Mouse (Mus musculus): Measurements from ENCODE around the gene Gdpgp1. TPM values are rescaled to one million over a fixed set of nuclear protein-coding genes. Genes with fewer than 3 reads are reported as not detected.
A peak's percentile ranks its signal among the peaks of the same experiment; 100 is the strongest.

The Gdpgp1 gene
- total RNA-seq, 2 experiments from 2014 or later: 2.2 to 2.4 TPM

DNA sequence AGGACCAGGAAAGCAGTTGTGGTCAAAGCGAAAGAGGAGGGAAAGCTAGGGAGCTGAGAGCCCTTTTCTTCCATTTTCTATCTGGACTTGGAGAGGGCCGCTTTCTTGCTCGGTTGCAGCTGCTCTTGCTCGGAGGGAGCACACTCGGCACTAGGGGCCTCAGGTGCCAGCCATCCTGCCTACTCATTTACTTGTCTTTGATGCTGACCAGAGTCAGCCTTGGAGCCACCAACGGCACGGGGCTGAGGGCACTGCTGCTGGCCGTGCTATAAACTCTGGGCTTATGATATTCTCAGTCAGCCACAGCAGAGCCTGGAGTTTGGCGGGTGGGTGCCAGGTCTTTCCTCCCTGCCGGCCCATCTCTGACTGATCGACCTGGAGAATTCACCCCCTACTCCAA is 33.8 kb upstream of the Gdpgp1 start:
- intact Hi-C loops (cut with DNase I): no loop called here
- DNase-seq: no peak

DNA sequence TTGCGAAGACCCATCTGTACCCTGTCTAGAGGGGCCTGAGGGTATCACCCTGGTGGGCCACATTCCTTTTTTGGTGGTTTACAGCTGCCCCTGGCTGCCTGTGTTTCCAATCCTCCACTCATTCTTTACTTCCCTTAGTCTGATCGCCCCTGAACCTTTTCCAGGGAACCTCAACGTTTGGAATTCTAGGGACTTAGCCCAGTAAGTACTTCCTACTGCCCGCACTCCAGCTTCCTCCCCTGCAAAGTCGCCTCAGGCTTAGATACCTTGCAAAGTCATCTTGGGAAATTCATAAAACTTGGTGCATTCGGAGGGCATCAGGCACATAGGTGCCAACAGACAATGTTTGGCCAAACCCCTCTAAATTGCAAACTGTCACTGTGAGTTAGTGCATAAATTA is 33.4 kb upstream of the Gdpgp1 start:
- DNase-seq: no peak
- intact Hi-C loops (cut with DNase I): no loop called here

DNA sequence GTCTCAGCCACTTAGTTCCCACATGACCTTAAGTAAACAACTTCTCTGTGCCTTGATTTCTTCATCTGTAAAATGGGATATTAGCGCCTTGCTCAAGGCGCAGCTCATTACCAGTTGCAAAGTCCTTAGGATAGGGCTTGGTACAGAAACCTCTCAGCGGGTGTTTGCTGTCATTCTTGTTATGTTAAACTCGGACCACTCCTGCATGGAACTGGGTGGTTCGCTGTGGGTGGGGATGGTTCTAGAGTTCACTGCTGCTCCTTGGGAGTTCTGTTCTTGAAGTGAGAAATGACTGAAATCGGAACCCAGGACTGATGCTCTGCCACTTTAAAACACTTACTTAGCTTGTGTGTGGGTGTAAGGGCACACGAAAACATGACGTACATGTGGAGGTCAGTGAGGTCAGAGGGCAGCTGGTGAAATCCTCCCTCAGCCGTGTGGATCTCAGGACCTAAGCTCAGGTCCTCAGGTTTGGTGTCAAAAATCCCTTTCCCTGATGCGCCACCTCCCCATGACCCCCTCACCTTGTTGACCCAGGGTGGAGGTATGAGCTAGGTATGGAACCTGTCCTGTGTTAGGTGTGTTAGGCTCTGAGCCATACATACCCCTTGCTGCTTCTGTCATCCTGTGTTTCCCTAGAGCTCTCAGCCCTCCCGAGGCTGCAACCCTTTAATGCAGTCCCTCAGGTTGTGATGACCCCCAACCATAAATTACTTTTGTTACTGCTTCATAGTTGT is 32.6 kb upstream of the Gdpgp1 start:
- no peak for DNase-seq

DNA sequence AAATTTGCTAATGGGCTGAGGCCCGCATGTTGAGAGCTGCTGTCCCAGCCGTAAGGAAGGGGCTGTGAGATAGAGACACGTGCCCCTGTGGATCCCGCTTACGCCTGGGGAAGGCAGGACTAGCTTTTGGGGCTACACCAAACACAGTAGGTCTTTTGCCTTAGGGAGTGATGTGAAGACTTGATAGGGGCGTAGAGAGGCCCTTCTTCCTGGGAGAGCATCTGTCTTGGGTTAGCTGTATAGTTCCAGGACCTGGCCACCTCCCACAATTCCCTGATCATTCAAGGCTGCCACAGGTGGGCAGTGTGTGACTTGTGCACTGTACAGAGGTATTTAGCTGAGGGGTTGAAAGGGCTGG is 32.1 kb upstream of the Gdpgp1 start:
- DNase-seq: no peak
- intact Hi-C loops (cut with DNase I): no loop called here

More for the DNA sequence above, 32.6 kb upstream of the Gdpgp1 start:
- intact Hi-C loops (cut with DNase I): no loop called here

DNA sequence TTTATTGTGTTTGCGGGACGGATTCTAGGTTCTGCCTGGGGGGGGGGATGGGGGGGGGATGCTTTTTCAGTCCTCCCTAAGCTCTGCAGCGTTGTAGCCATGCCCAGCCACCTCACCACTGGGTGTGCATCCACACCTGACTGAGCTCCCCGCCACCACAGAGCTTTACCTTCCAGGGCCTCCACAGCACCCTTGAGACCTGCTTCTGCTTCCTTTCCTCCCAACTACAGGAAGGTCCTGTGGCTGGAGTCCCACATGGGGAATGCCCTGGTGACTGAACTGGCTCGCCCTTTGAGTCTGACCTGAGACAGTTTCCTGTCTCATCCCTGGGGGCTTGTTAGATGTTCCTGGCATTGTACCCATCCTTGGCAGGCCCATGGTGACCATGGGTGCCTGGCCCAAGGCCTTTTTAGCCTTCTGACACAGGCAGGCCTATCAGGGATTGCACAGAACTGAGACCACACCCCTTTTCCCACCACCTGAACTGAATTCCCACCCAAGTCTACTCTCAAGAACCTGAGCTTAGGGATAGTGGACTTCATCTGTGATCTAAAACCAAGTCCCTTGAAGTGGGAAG is 31.6 kb upstream of the Gdpgp1 start:
- intact Hi-C loops (cut with DNase I): no loop called here
- DNase-seq: no peak

DNA sequence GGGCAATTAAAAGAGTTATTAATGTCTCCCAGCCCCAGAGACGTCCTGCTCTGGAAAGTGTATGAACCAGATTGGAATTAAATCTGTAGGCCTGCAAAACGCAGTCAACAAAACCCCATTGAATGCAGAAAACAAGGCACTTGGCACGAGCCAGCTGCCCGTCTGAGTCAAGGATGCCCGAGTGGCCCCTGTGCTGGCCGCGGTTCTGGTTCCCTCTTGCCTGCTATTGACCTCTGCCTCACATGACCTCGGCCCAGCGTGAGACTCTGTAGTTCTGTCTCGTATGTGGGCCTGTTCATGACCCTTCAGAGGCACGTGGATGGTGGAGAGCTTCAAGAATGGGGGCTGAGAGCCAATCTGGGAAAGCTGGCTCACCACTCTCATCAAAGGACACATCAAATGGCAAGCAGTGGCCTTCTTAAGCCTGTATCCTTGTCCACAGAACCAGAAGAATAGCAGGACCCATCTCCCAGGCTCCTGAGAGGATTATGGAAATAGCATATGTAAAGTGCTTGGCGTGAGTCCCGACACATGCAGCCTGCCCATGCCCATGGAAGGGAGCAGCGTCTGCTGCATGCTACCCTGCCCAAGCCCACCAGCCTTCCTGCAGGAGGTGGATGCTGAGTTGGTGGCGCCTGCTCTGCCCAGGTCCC is 30.7 kb upstream of the Gdpgp1 start:
- intact Hi-C loops (cut with DNase I): no loop called here
- DNase-seq: no peak

DNA sequence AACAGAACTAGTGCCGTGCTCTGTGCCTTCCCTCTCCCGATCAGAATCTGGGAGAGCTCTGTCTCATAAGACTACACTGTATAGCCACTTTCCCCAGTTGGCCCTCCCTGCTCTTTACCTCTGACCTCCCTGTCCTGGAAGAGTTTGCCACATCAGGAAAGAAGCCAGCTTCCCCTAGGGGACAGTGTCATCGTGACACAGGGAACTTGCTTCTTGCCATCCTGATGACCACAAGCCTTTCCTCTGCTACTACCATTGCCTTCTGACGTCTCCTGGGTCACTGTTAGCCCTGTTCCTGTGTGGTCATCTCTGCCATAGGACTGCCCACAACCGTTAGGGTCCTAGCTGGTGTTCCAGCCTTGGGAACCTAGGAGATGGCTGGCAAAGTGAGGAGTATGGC is 29.7 kb upstream of the Gdpgp1 start:
- intact Hi-C loops (cut with DNase I): no loop called here
- DNase-seq: no peak

DNA sequence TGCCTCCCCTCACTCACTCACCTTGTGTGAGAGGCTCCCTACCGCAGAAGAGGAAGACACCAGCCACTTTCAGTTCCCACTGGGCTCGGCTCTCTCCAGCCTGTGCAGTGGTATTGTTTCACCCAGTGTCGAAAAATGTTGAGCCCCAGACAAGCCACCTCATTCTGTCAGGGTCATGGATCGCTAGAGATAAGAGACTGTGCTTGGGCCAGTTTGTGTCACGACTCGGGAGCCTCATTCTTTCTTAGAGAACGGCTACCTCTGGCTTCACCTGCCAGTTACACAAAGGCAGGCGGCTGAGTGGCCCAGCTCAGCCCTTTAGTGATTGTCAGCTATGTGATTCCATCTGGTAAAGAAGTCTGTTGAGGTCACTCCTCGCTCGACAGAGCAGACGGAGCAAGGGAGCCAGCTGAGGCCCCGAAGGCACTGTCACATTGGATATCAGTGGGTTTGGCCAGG is 29.0 kb upstream of the Gdpgp1 start:
- DNase-seq: no peak
- intact Hi-C loops (cut with DNase I): no loop called here

DNA sequence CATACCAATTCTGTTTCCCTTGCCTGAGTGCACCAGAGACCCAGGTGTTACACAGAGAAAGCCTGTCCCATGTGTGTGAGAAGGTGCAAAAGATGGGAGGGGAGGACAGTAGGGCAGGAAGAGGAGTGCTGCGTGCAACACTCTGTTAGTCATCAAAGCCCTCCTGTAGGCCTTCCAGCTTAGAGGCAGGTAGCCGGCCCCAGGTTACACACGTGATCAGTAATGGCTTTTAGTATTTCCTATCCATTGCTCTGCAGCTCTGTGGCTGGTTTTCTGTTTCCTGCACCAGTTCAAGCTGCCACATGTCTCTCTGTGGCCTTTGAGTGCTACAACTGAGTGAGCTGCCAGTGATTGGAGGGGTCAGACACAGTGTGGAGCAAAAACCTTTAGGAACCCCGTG is 28.3 kb upstream of the Gdpgp1 start:
- DNase-seq: no peak
- intact Hi-C loops (cut with DNase I): no loop called here

DNA sequence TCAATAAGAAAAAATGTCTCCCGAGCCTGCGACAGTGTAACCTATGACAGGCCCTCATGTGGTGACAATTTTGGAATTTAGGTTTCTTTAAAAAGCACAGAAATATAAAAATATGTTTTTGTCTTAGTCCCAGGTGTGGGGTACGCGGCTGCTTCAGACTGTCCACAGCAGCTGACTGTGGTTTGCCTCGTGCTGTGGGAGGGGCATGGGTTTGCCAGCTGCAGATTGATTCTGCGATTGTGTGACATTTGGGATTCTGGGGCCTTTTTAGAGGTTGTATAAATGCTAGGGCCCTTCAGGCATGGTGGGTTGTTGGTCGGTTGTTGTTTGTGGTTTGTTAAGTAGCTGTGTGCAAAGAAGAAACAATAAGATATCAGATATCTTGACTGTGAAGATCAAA is 27.7 kb upstream of the Gdpgp1 start:
- no peak for DNase-seq
- intact Hi-C loops (cut with DNase I): no loop called here

DNA sequence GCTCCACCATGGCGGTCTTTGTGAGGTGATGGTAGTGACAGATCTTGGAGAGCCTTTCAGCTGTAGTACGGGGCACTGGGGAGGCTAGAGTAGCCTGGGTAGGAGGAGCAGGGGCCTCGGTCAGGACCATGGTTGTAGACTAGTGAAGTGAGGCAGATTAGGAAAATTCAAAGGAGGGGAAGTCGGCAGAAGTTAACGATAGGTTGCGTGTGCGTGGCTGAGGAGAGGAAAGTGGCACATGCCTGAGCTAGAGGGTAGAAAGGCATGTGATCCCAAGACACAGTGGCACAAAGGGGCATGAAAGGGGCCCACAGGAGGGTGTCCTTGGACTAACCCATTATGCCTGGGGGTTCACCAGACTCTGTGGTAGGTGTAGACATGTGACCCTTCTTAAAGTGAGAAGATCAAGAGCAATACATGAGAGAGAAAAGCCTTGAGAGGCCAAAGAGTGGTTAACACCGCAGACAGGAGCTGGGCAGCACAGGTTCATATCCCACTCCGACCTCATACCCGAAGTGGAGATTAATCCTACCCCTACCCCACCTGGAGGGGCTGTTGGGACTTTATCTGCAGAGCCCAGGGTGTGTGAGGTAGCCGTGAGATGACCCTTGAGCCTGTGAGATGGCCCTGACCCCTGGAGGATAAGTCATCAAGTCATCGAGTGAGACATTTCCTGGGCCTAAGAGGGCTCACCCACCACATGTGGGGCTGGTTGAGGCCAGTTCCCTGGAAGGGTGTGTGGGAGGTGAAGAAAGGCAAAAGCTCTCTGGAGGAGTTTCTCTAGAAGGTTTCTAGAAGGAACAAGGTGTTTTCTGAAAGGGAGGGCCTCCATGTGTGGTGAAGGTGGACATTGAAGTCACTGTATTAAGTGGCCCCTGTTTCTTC is 26.7 kb upstream of the Gdpgp1 start:
- no peak for DNase-seq
- intact Hi-C loops (cut with DNase I): no loop called here

DNA sequence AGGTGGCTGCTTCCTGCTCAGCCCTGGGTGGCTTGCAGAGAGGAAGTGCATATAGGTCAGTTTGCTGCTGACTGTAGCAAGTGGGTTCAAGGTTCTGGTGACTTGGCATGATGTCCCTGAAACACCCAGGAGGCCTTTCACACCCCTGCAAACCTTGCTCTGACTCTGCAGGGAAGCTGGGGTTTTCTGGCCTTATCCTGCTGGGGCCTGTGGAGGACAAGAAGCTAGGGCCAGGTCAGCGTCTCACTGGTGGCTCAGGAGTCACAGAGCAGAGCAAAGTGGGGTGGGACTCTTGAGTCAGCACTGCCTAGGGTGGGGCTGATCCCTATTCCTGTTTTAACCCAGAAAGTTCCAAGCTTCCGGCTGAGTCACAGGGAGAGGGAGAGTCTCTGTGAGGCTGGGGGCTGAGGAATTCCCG is 25.3 kb upstream of the Gdpgp1 start:
- intact Hi-C loops (cut with DNase I): no loop called here
- no peak for DNase-seq

DNA sequence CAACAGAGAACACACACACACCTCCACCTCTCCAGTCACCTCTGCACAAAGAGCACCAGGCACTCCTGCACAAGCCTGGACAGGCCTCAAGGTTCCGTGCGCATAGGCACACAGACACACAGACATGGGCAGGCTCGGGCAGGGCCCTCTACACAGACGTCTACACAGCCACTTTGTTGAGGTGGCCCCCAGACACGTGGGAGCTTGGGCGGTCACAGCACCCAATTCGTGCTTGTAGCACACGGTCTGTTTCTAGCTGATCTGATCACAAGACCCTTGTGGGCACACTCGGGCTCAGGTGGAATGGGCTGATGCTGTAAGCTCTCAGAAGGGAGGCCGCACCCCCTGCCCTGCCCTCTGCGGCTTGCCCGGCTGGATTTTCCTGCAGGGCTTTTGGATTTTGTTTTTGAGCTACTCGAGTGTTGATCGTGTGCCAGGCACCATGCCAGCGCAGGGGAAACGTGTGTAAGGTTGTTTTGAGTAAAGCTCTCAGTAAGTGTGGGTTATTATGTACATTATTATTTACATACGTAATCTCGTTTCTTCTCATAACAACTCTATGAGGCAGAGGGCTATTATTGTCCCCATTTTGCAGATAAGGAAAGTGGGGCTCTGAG is 24.5 kb upstream of the Gdpgp1 start:
- intact Hi-C loops (cut with DNase I): no loop called here

DNA sequence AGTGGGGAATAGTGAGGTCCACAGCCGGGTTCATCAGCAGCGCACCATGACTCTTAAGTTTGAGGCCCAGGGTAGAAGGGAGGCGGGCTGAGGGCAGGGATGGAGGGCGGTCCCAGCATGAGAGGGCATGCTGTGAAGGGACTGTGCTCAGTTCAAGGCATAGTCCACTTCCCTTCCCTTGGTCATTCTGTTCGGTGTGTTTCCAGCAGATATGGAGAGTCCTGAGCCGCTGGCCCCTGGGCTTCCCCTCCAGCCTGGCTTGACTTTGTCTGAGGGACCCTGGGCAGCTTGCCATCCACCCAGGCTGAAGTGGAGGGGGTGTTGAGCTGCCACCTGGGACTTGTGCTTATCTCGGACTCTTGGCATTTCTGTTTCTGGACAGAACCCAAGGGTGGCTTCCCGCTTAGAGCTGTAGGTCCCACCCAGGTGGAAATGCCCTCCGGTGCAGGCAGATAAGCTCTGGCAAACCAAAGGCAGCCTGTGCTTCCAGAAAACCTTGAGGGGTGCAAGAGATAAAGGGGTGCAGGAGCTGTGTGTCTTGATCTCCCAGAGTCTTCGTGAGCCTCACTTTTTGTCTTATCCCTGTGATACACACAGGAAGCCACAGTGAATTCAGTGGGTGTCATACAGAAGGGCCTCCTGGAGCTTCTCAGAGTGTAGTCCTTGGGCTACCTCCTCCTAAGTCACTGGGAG is 23.8 kb upstream of the Gdpgp1 start:
- peak; percentile 81 to 82 for DNase-seq
- intact Hi-C loops (cut with DNase I): no loop called here

More for the DNA sequence above, 24.5 kb upstream of the Gdpgp1 start:
- no peak for DNase-seq

DNA sequence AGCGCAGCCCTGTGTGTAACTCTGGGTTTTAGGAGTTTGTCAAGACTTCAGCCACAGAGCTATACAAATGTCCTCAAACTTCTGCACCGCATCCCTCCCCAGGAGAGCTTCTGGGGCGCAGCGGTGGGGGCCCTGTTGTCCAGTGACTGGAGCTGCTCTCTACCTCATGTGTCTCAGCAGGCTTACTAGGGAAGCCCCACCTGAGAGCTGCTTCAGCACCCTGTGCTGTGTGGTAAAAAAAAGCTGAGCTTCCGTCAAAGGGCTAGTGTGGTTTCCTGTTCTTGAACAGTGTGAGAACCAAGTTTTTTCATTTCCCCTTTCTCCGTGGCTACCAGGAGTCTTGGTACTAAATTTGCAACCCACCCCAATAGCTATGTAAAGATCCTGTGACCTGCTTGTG is 23.0 kb upstream of the Gdpgp1 start:
- intact Hi-C loops (cut with DNase I): loop anchor here (10.0 kb wide), 1 partner anchor 195 kb away; no protein-coding TSS in a partner anchor
- DNase-seq: no peak

DNA sequence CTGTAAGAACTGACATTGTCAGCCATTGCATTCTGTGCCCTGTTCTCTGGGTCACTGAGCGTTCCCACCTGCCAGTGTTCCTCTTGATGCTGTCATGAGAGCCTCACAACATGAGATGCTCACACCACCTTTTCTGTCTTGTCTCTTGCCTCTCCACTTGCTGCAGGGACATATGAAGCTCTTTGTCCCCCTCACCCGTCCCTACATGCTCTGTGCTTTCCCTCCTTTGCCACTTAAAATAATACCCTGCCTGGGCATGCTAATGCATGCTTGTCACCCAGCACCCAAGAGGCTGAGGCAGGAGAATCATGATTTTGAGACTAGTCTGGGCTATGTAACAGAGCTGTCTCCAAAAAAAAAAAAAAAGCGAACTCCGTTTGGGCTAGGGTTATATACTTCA is 21.7 kb upstream of the Gdpgp1 start:
- DNase-seq: no peak
- intact Hi-C loops (cut with DNase I): loop anchor here (10.0 kb wide), 1 partner anchor 196 kb away; no protein-coding TSS in a partner anchor

DNA sequence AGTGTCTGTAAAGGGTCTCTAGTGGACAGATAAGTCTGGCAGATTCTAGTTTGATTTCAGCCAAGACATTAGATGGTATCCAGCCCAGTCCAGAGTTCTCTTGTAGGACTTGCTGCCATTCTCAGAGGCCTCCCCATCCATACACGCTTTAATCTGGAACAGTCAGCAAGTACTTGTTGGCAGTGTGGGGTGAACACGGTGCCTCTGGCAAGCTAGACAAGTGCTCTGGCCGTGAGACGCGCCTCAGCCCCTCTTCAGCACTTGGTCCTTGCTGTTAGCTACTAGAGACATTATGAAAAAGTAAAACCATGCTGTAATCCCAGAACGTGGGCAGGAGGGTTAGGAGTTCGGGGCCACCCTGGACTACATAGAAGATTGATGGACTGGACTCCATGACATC is 19.1 kb upstream of the Gdpgp1 start:
- intact Hi-C loops (cut with DNase I): loop anchor here (10.0 kb wide), 1 partner anchor 199 kb away; no protein-coding TSS in a partner anchor
- no peak for DNase-seq

DNA sequence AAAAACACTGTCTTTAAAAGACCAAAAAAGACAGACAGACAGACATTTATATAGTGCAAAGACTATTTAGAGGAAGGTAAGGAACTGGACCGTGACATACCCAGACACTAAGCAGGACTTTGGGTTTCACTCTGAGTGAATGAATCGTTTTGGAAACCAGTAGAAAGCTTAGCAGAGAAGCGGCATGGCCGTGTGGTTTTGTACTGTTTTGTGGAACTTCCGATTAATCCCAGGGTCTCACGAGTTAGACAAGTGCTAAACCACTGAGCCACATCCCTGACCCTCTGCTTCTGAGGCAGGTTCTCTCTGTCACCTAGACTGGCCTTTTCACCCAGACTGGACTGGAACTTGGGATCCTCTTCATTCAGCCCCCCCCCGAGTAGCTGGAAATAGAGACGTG is 18.2 kb upstream of the Gdpgp1 start:
- intact Hi-C loops (cut with DNase I): loop anchor here (10.0 kb wide), 1 partner anchor 200 kb away; no protein-coding TSS in a partner anchor
- no peak for DNase-seq

DNA sequence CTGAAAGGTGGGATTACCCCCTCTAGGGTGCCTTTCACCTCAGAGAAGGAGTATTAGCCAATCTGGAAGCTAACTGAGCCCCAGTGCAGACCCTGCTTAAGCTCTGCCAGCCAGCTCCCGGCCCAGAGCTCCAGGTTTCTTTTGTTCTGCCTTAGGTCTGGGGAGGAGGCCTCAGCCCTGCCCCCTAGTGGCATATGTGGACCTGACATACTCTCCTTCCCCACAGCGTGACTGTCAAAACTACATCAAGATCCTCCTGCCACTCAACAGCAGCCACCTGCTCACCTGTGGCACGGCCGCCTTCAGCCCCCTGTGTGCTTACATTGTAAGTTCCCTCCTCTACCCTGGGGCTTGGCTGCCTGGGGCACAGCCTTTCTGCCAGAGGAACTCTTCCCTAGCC is 17.3 kb upstream of the Gdpgp1 start:
- peak; percentile 78 to 86 for DNase-seq
- intact Hi-C loops (cut with DNase I): loop anchor here (1.0 to 10.0 kb wide), 3 partner anchors 58 to 201 kb away; no protein-coding TSS in a partner anchor

DNA sequence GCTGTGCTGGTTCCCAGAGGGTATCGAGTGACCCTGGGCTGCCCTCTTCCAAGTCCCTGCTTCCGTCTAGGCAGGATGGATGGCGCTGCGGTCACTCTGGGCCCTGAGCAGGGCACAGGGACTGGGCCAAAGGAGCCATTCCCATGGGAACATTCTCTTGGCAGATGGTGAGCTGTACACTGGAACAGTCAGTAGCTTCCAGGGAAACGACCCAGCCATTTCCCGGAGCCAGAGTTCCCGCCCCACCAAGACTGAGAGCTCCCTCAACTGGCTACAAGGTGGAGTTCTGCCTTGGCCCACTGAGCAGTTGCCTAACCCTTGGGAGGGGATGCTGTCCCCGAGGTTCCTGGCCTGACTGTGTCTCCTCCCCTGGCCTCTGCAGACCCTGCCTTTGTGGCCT is 16.1 kb upstream of the Gdpgp1 start:
- intact Hi-C loops (cut with DNase I): loop anchor here (5.0 to 10.0 kb wide), 2 partner anchors 59 to 202 kb away; no protein-coding TSS in a partner anchor
- DNase-seq: peak; percentile 66 to 71
